Comparison of ENCODE assay signal across 8 mouse cellular contexts in genomic region chr11:94472585-94472915, GRCm38 (mm10). TPM values are rescaled to one million over a fixed set of nuclear protein-coding genes. Genes with fewer than 3 reads are reported as not detected.
A peak's percentile ranks its signal among the peaks of the same experiment; 100 is the strongest.
DNase-seq lines count a peak whose midpoint lies in the region; ATAC-seq and TF ChIP-seq lines count a peak whose summit lies in the region.

No protein-coding gene starts in this region.

- H3K4me1 ChIP-seq in kidney, embryonic 15.5 days = peaks cover 81% of the 10 kb centered on the region
- H3K4me1 ChIP-seq in embryonic facial prominence, embryonic 12.5 days = peaks cover 52% of the 10 kb centered on the region
- H3K4me1 ChIP-seq in hindbrain, embryonic 15.5 days (replicated peaks) = peaks cover 65% of the 10 kb centered on the region
- H3K4me1 ChIP-seq in midbrain, postnatal 0 days (ENCODE audit: insufficient read depth, low read length) = peaks cover 28% of the 10 kb centered on the region

- peak overlapping the region; percentile 64 for H3K9ac ChIP-seq in kidney, embryonic 15.5 days
- H3K9ac ChIP-seq in embryonic facial prominence, embryonic 12.5 days = peak overlapping the region; percentile 95
- H3K9ac ChIP-seq in hindbrain, embryonic 15.5 days = peak overlapping the region; percentile 98
- peak overlapping the region; percentile 86 for H3K9ac ChIP-seq in midbrain, postnatal 0 days (replicated peaks; ENCODE audit: low read length, poor library complexity, severe bottlenecking)

- peak overlapping the region; percentile 57 for H3K4me3 ChIP-seq in kidney, embryonic 15.5 days (replicated peaks)
- peak overlapping the region; percentile 90 for H3K4me3 ChIP-seq in embryonic facial prominence, embryonic 12.5 days
- peak overlapping the region; percentile 93 for H3K4me3 ChIP-seq in hindbrain, embryonic 15.5 days
- H3K4me3 ChIP-seq in midbrain, postnatal 0 days (ENCODE audit: low read depth, low read length) = peak overlapping the region; percentile 96

- no peak for ATAC-seq in kidney, embryonic 15.5 days (replicated peaks; ENCODE audit: low FRiP score)
- ATAC-seq in embryonic facial prominence, embryonic 12.5 days (ENCODE audit: insufficient number of reproducible peaks, insufficient read depth, low FRiP score, low TSS enrichment) = no peak
- no peak for ATAC-seq in hindbrain, embryonic 15.5 days (ENCODE audit: low FRiP score, low read depth)
- no peak for ATAC-seq in midbrain, postnatal 0 days (ENCODE audit: low FRiP score)
- no peak for ATAC-seq in activated CD4-positive, CD25-positive, alpha-beta regulatory T cell, adult 4 months

- peaks cover 44% of the 10 kb centered on the region for H3K27me3 ChIP-seq in kidney, embryonic 15.5 days
- peaks cover 21% of the 10 kb centered on the region for H3K27me3 ChIP-seq in embryonic facial prominence, embryonic 12.5 days
- no peaks in the 10 kb centered on the region for H3K27me3 ChIP-seq in hindbrain, embryonic 15.5 days
- H3K27me3 ChIP-seq in midbrain, postnatal 0 days (ENCODE audit: insufficient read depth, low read length) = 0 out of 2 replicates have a peak, but pooled peaks cover 5% of the 10 kb centered on the region

- H3K36me3 ChIP-seq in kidney, embryonic 15.5 days = no peaks in the 10 kb centered on the region
- H3K36me3 ChIP-seq in embryonic facial prominence, embryonic 12.5 days = no peaks in the 10 kb centered on the region
- H3K36me3 ChIP-seq in hindbrain, embryonic 15.5 days = no peaks in the 10 kb centered on the region
- H3K36me3 ChIP-seq in midbrain, postnatal 0 days (ENCODE audit: insufficient read depth, low read length) = no peaks in the 10 kb centered on the region

- intact Hi-C loops in left cerebral cortex, postnatal 36 days (cut with DNase I) = loop anchor here (5.0 kb wide), 1 partner anchor 50 kb away; no protein-coding TSS in a partner anchor

- no peak for TF ChIP-seq CTCF in midbrain, postnatal 0 days (IDR thresholded peaks at IDR 0.05)

- peak overlapping the region; percentile 45; the same call in 1 of the 2 replicates for H3K27ac ChIP-seq in kidney, embryonic 15.5 days
- H3K27ac ChIP-seq in embryonic facial prominence, embryonic 12.5 days = peak overlapping the region; percentile 91
- H3K27ac ChIP-seq in hindbrain, embryonic 15.5 days (replicated peaks) = peak overlapping the region; percentile 83
- H3K27ac ChIP-seq in midbrain, postnatal 0 days (ENCODE audit: low read depth, low read length) = peak overlapping the region; percentile 67

- no peaks in the 10 kb centered on the region for H3K9me3 ChIP-seq in kidney, embryonic 15.5 days (replicated peaks)
- no peaks in the 10 kb centered on the region for H3K9me3 ChIP-seq in embryonic facial prominence, embryonic 12.5 days
- H3K9me3 ChIP-seq in hindbrain, embryonic 15.5 days = no peaks in the 10 kb centered on the region
- H3K9me3 ChIP-seq in midbrain, postnatal 0 days (ENCODE audit: low read length) = no peaks in the 10 kb centered on the region

- no peak for DNase-seq in kidney, adult 11 months
- peak; percentile 27 for DNase-seq in midbrain, postnatal 0 days (ENCODE audit: low spot score)
- DNase-seq in left cerebral cortex, postnatal 36 days (ENCODE audit: low spot score in 2 of 2) = no peak
- no peak for DNase-seq in T-cell, adult 2 months (ENCODE audit: low spot score)

- peak overlapping the region; percentile 98 for H3K4me2 ChIP-seq in kidney, embryonic 15.5 days
- H3K4me2 ChIP-seq in embryonic facial prominence, embryonic 12.5 days (replicated peaks) = peak overlapping the region; percentile 80
- H3K4me2 ChIP-seq in hindbrain, embryonic 15.5 days = peak overlapping the region; percentile 94
- peak overlapping the region; percentile 87 for H3K4me2 ChIP-seq in midbrain, postnatal 0 days (ENCODE audit: low read depth, low read length, poor library complexity, severe bottlenecking)

- under 1% methylated on average over 15 of the region's 15 CpGs for WGBS in kidney, embryonic 15.5 days
- under 1% methylated on average over 15 of the region's 15 CpGs for WGBS in embryonic facial prominence, embryonic 12.5 days
- 0% methylated on average over 15 of the region's 15 CpGs for WGBS in hindbrain, embryonic 15.5 days
- WGBS in midbrain, postnatal 0 days = under 1% methylated on average over 15 of the region's 15 CpGs

RNA-seq across cellular contexts. Expression of gene Cacna1g, which starts 1.4 kb away (rescaled TPM):
- 8.5 and 9.9 TPM in 2 replicates for polyA plus RNA-seq in kidney, embryonic 15.5 days (2015; fragmentation: Nextera tagmentation; extraction: Ambion mirVana)
- polyA plus RNA-seq in embryonic facial prominence, embryonic 12.5 days (2016; fragmentation: Nextera tagmentation; extraction: Ambion mirVana) = 31.6 and 37.2 TPM in 2 replicates
- polyA plus RNA-seq in hindbrain, embryonic 15.5 days (2015; fragmentation: Nextera tagmentation; extraction: Ambion mirVana) = 15.0 and 18.8 TPM in 2 replicates
- total RNA-seq in midbrain, postnatal 0 days (2014; rRNA removed) = 94.6 and 131 TPM in 2 replicates
- polyA plus RNA-seq in midbrain, postnatal 0 days (2015; fragmentation: Nextera tagmentation; extraction: Ambion mirVana) = 13.0 and 13.2 TPM in 2 replicates
- 100 to 1,000 TPM in 1 of 2 experiments, 10 to 100 TPM in 1; 70.9 to 105 TPM for total RNA-seq in left cerebral cortex, postnatal 36 days (2021)
- polyA plus RNA-seq in activated CD4-positive, CD25-positive, alpha-beta regulatory T cell, adult 4 months (2017; shearing (Covaris generic)) = not detected

RNA-seq across cellular contexts. Expression of gene Spata20, which starts 13.4 kb away (rescaled TPM):
- 0.05 and 0.19 TPM in 2 replicates for polyA plus RNA-seq in kidney, embryonic 15.5 days (2015; fragmentation: Nextera tagmentation; extraction: Ambion mirVana)
- 0.29 and 0.43 TPM in 2 replicates for polyA plus RNA-seq in embryonic facial prominence, embryonic 12.5 days (2016; fragmentation: Nextera tagmentation; extraction: Ambion mirVana)
- 0.29 and 0.84 TPM in 2 replicates for polyA plus RNA-seq in hindbrain, embryonic 15.5 days (2015; fragmentation: Nextera tagmentation; extraction: Ambion mirVana)
- 0.93 and 6.5 TPM in 2 replicates for total RNA-seq in midbrain, postnatal 0 days (2014; rRNA removed)
- polyA plus RNA-seq in midbrain, postnatal 0 days (2015; fragmentation: Nextera tagmentation; extraction: Ambion mirVana) = 1.2 and 1.3 TPM in 2 replicates
- total RNA-seq in left cerebral cortex, postnatal 36 days (2021) = 1 to 10 TPM in 1 of 2 experiments, under 1 TPM in 1; 0.27 to 1.3 TPM
- polyA plus RNA-seq in activated CD4-positive, CD25-positive, alpha-beta regulatory T cell, adult 4 months (2017; shearing (Covaris generic)) = not detected

RNA-seq across cellular contexts. Expression of gene Epn3, which starts 27.2 kb away (rescaled TPM):
- 16.5 and 18.4 TPM in 2 replicates for polyA plus RNA-seq in kidney, embryonic 15.5 days (2015; fragmentation: Nextera tagmentation; extraction: Ambion mirVana)
- 2.7 and 4.2 TPM in 2 replicates for polyA plus RNA-seq in embryonic facial prominence, embryonic 12.5 days (2016; fragmentation: Nextera tagmentation; extraction: Ambion mirVana)
- polyA plus RNA-seq in hindbrain, embryonic 15.5 days (2015; fragmentation: Nextera tagmentation; extraction: Ambion mirVana) = 1.0 and 2.5 TPM in 2 replicates
- 1.1 and 5.0 TPM in 2 replicates for total RNA-seq in midbrain, postnatal 0 days (2014; rRNA removed)
- polyA plus RNA-seq in midbrain, postnatal 0 days (2015; fragmentation: Nextera tagmentation; extraction: Ambion mirVana) = 0.92 and 1.4 TPM in 2 replicates
- 1 to 10 TPM in 1 of 2 experiments, under 1 TPM in 1; 0.77 to 1.4 TPM for total RNA-seq in left cerebral cortex, postnatal 36 days (2021)
- not detected for polyA plus RNA-seq in activated CD4-positive, CD25-positive, alpha-beta regulatory T cell, adult 4 months (2017; shearing (Covaris generic))

RNA-seq across cellular contexts. Expression of gene Mycbpap, which starts 49.0 kb away (rescaled TPM):
- 3.6 and 4.4 TPM in 2 replicates for polyA plus RNA-seq in kidney, embryonic 15.5 days (2015; fragmentation: Nextera tagmentation; extraction: Ambion mirVana)
- polyA plus RNA-seq in embryonic facial prominence, embryonic 12.5 days (2016; fragmentation: Nextera tagmentation; extraction: Ambion mirVana) = 2.5 and 3.7 TPM in 2 replicates
- 3.8 and 4.8 TPM in 2 replicates for polyA plus RNA-seq in hindbrain, embryonic 15.5 days (2015; fragmentation: Nextera tagmentation; extraction: Ambion mirVana)
- 3.2 and 4.4 TPM in 2 replicates for total RNA-seq in midbrain, postnatal 0 days (2014; rRNA removed)
- 1.2 and 2.0 TPM in 2 replicates for polyA plus RNA-seq in midbrain, postnatal 0 days (2015; fragmentation: Nextera tagmentation; extraction: Ambion mirVana)
- 1 to 10 TPM; 5.5 to 7.7 TPM for total RNA-seq in left cerebral cortex, postnatal 36 days (2021)
- polyA plus RNA-seq in activated CD4-positive, CD25-positive, alpha-beta regulatory T cell, adult 4 months (2017; shearing (Covaris generic)) = not detected
